Mouse (Mus musculus) stomach, embryonic 16.5 days (tissue): ENCODE results near the gene Acot11. TPM values are rescaled to one million over a fixed set of nuclear protein-coding genes. Genes with fewer than 3 reads are reported as not detected.

Experiments used
- ATAC-seq: fragments of 200-750 bp; cut with Nextera tagmentation; 2 replicates; pipeline ENCODE4 v1.8.0; 2017; ENCODE audit warnings: moderate number of reproducible peaks, moderate TSS enrichment; ENCODE audit not compliant: insufficient read depth, low FRiP score
- H3K27ac ChIP-seq: fragments of 300-500 bp; sonication (generic); 2 replicates; pipeline ENCODE4 v1.5.1; 2014; ENCODE audit warnings: low read length
- H3K27me3 ChIP-seq: fragments of 300-500 bp; sonication (generic); 2 replicates; pipeline ENCODE4 v1.6.1; 2014; ENCODE audit warnings: low read length, control low read depth, mixed read lengths; ENCODE audit not compliant: control insufficient read depth, insufficient read depth
- H3K36me3 ChIP-seq: fragments of 300-500 bp; sonication (generic); 2 replicates; pipeline ENCODE4 v1.6.1; 2014; ENCODE audit warnings: low read length; ENCODE audit not compliant: control insufficient read depth, insufficient read depth
- H3K4me1 ChIP-seq: fragments of 300-500 bp; sonication (generic); 2 replicates; pipeline ENCODE4 v1.6.1; 2014; ENCODE audit warnings: low read length, control low read depth, mixed read lengths; ENCODE audit not compliant: control insufficient read depth, insufficient read depth
- H3K4me2 ChIP-seq: fragments of 300-500 bp; sonication (generic); 2 replicates; pipeline ENCODE4 v1.6.1; 2014; ENCODE audit warnings: low read depth, low read length, mixed read lengths
- H3K4me3 ChIP-seq: fragments of 300-500 bp; sonication (generic); replicated peaks from 2 replicates; pipeline ENCODE4 v1.5.1; 2014; ENCODE audit warnings: mild to moderate bottlenecking, low read length
- H3K9ac ChIP-seq: fragments of 300-500 bp; sonication (generic); 2 replicates; pipeline ENCODE4 v1.6.1; 2014; ENCODE audit warnings: low read length
- H3K9me3 ChIP-seq: fragments of 300-500 bp; sonication (generic); replicated peaks from 2 replicates; pipeline ENCODE4 v1.6.1; 2016; ENCODE audit warnings: low read length, control low read depth; ENCODE audit not compliant: control insufficient read depth
- WGBS: fragments of 180-500 bp; shearing (Covaris S2); extraction: QIAGEN DNeasy Blood & Tissue Kit; methylation state at CpG from one replicate; pipeline ENCODE4 v1.1.7; 2014; 5-methylcytosine and 5-hydroxymethylcytosine counted together
- polyA plus RNA-seq: library from polyadenylated mRNA; unstranded; fragments of >200 nt; fragmentation: Nextera tagmentation; extraction: Ambion mirVana; gene quantifications from 2 replicates; pipeline ENCODE4 v1.2.1, GENCODE M21; 2015

Acot11 gene
- 7.9 and 10.5 TPM in 2 replicates for polyA plus RNA-seq

- H3K27ac ChIP-seq = peak within 1 kb of the TSS; percentile 21
- WGBS = 5% methylated on average over 23 of the region's 23 CpGs
These were observed at the start of gene Acot11 for GRCm38 (mm10) chr4:106804910-106805274. TSS of gene Acot11 (minus strand) at chr4:106804998.

GRCm38 (mm10) chr4:106848290-106849092, 43.7 kb upstream of the Acot11 start:
- peak; percentile 41; the same call in 1 of the 2 replicates for ATAC-seq
- 42% methylated on average over 12 of the region's 12 CpGs for WGBS

More at GRCm38 (mm10) chr4:106804910-106805274, at the start of gene Acot11:
- peak; percentile 49; the same call in 1 of the 2 replicates for ATAC-seq
- Histone ChIP-seq H3K9ac (peak within 1 kb of the TSS; percentile 61), H3K36me3 (no peaks in the 10 kb centered on the region), H3K27me3 (no peaks in the 10 kb centered on the region), H3K9me3 (no peaks in the 10 kb centered on the region), H3K4me1 (peaks cover 11% of the 10 kb centered on the region), H3K4me2 (peak within 1 kb of the TSS; percentile 55), H3K4me3 (peak within 1 kb of the TSS; percentile 43)

GRCm38 (mm10) chr4:106847591-106848289, 42.9 kb upstream of the Acot11 start:
- Histone ChIP-seq H3K27ac (peak overlapping the region; percentile 89), H3K4me1 (peaks cover 27% of the 10 kb centered on the region), H3K36me3 (no peaks in the 10 kb centered on the region), H3K27me3 (no peaks in the 10 kb centered on the region), H3K4me2 (peak overlapping the region; percentile 52), H3K9ac (peak overlapping the region; percentile 66), H3K9me3 (no peaks in the 10 kb centered on the region), H3K4me3 (0 out of 2 replicates have a peak overlapping the region, but pooled peaks have one; percentile 1)
- peak; percentile 91 for ATAC-seq
- WGBS = 8% methylated on average over 9 of the region's 9 CpGs

More at GRCm38 (mm10) chr4:106848290-106849092, 43.7 kb upstream of the Acot11 start:
- Histone ChIP-seq H3K9ac (peak overlapping the region; percentile 66), H3K9me3 (no peaks in the 10 kb centered on the region), H3K36me3 (no peaks in the 10 kb centered on the region), H3K4me2 (peak overlapping the region; percentile 52), H3K27me3 (no peaks in the 10 kb centered on the region), H3K4me1 (peaks cover 25% of the 10 kb centered on the region), H3K27ac (peak overlapping the region; percentile 89), H3K4me3 (no peak overlapping the region)

- no peaks in the 10 kb centered on the region for H3K9me3 ChIP-seq
- no peak overlapping the region for H3K9ac ChIP-seq
- no peaks in the 10 kb centered on the region for H3K27me3 ChIP-seq
- ATAC-seq = no peak
- H3K4me1 ChIP-seq = peaks cover 50% of the 10 kb centered on the region
- H3K27ac ChIP-seq = no peak overlapping the region; the same call in 1 of the 2 replicates
- H3K36me3 ChIP-seq = no peaks in the 10 kb centered on the region
- no peak overlapping the region for H3K4me2 ChIP-seq
- H3K4me3 ChIP-seq = no peak overlapping the region
- 44% methylated on average over 8 of the region's 8 CpGs for WGBS
These were observed 37.8 kb upstream of the Acot11 start for GRCm38 (mm10) chr4:106842561-106842960.

DNA sequence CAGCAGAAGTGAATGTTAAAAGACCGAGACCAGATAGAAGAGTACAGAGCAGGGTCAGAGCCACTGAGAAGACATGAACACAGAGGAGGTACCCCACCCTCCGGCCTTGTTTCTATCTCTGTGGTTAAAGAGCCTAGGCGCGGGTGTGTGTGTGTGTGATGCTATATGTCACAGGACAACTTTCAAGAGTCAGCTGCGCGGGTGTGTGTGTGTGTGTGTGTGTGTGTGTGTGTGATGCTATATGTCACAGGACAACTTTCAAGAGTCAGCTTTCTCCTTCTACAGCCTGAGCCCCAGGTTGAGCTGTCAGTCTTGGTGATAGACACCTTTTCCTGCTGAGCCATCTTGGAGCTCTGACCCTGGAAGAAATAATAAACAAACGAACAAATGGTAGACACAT, 37.1 kb upstream of the Acot11 start:
- 0 out of 2 replicates have a peak overlapping the region, but pooled peaks have one; percentile 4 for H3K9ac ChIP-seq

GRCm38 (mm10) chr4:106841303-106841702, 36.5 kb upstream of the Acot11 start:
- Histone ChIP-seq H3K9me3 (no peaks in the 10 kb centered on the region), H3K9ac (peak overlapping the region; percentile 4), H3K27me3 (no peaks in the 10 kb centered on the region), H3K4me1 (peaks cover 49% of the 10 kb centered on the region), H3K4me3 (no peak overlapping the region), H3K27ac (peak overlapping the region; percentile 97), H3K36me3 (no peaks in the 10 kb centered on the region), H3K4me2 (peak overlapping the region; percentile 100; the same call in 1 of the 2 replicates)
- WGBS = 23% methylated on average over 7 of the region's 7 CpGs
- no peak for ATAC-seq

More for the DNA sequence above, 37.1 kb upstream of the Acot11 start:
- H3K9me3 ChIP-seq = no peaks in the 10 kb centered on the region
- 41% methylated on average over 7 of the region's 7 CpGs for WGBS
- no peak overlapping the region for H3K4me3 ChIP-seq
- no peaks in the 10 kb centered on the region for H3K27me3 ChIP-seq
- no peak overlapping the region for H3K4me2 ChIP-seq
- peaks cover 50% of the 10 kb centered on the region for H3K4me1 ChIP-seq
- ATAC-seq = no peak
- peak overlapping the region; percentile 97 for H3K27ac ChIP-seq
- no peaks in the 10 kb centered on the region for H3K36me3 ChIP-seq

GRCm38 (mm10) chr4:106840651-106841145, 35.9 kb upstream of the Acot11 start:
- Histone ChIP-seq H3K4me3 (peak overlapping the region; percentile 62), H3K4me1 (peaks cover 49% of the 10 kb centered on the region), H3K4me2 (peak overlapping the region; percentile 100), H3K9ac (peak overlapping the region; percentile 92), H3K27ac (peak overlapping the region; percentile 97), H3K9me3 (no peaks in the 10 kb centered on the region), H3K36me3 (no peaks in the 10 kb centered on the region), H3K27me3 (no peaks in the 10 kb centered on the region)
- no peak for ATAC-seq
- 29% methylated on average over 6 of the region's 6 CpGs for WGBS

DNA sequence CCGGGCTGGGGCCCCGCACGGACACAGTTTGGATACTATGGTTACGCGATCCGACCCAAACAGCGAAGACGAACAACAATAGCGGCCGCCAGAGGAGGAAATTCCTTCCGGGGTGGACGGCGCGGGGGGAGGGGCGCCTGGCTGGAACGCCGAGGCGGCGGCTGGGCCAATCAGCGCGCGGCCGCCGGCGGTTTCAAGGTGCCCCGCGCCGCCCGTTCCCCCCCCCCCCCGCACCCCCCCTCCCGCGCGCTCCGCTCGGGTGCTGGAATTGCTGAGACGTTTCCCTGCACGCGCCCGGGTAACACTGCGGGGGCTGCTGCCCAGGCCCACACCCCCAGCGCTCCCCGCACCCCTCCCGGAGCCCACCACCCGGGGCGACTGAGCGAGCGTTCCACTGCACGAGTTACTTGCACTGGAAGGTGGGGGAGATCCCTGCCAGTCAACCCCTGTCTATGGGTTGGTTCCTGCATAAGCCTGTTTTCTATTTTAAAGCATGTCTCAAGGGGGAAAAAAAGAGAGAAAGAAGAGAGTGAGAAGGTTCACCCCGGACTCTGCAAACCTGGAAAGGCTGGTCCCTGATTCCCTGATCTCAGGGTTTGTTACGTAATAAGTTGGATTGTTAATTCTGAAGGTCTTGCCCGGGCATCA, 35.3 kb upstream of the Acot11 start:
- Histone ChIP-seq H3K36me3 (no peaks in the 10 kb centered on the region), H3K4me3 (peak overlapping the region; percentile 62), H3K4me2 (peak overlapping the region; percentile 100), H3K27me3 (no peaks in the 10 kb centered on the region), H3K9ac (peak overlapping the region; percentile 92), H3K9me3 (no peaks in the 10 kb centered on the region), H3K27ac (peak overlapping the region; percentile 97), H3K4me1 (peaks cover 49% of the 10 kb centered on the region)
- ATAC-seq = peak; percentile 66
- under 1% methylated on average over 41 of the region's 51 CpGs for WGBS
